Mouse (Mus musculus) ES-E14 (cell line): Measurements from ENCODE around the gene Npas3.

Experiments
- CHD2 ChIP-seq: IDR thresholded peaks from 2 replicates; pipeline ENCODE4 v1.6.1; 2014; ENCODE audit warnings: mild to moderate bottlenecking, low read depth, low read length, inconsistent platforms
- HCFC1 ChIP-seq: IDR thresholded peaks from 2 replicates; pipeline ENCODE4 v1.6.1; 2012; ENCODE audit warnings: low read length, inconsistent platforms, borderline replicate concordance; ENCODE audit not compliant: insufficient read depth
- MAFK ChIP-seq: IDR thresholded peaks from 2 replicates; pipeline ENCODE4 v1.6.1; 2014; ENCODE audit warnings: mild to moderate bottlenecking, low read depth, low read length, inconsistent platforms; ENCODE audit not compliant: insufficient read depth
- ZC3H11A ChIP-seq: IDR thresholded peaks from 2 replicates; pipeline ENCODE4 v1.6.1; 2012; ENCODE audit warnings: low read depth, mild to moderate bottlenecking, inconsistent platforms, low read length, borderline replicate concordance

- TF ChIP-seq ZC3H11A (no peak), MAFK (no peak), HCFC1 (no peak), CHD2 (no peak)
Measured at GRCm38 (mm10) chr12:53826812-53827211, 578.3 kb downstream of the Npas3 start.
